Mouse (Mus musculus): ENCODE measurements around the gene AI661453. TPM values are rescaled to one million over a fixed set of nuclear protein-coding genes. Genes with fewer than 3 reads are reported as not detected.

AI661453 gene
- total RNA-seq, 2 experiments from 2014 or later = 2.7 to 4.4 TPM

Other genes with a start within 250 kb of the AI661453 start
- 10 to 100 TPM; 48.3 to 52.8 TPM for gene Mrps10, start 67.7 kb upstream of the AI661453 start, total RNA-seq (2021)
- gene Guca1b, start 51.2 kb upstream of the AI661453 start, total RNA-seq (2021) = 1 to 10 TPM; 2.0 to 3.1 TPM
- 1 to 10 TPM; 1.4 to 1.8 TPM for gene Guca1a, start 36.0 kb upstream of the AI661453 start, total RNA-seq (2021)
- under 1 TPM; 0.48 to 0.96 TPM for gene 1700001C19Rik, start 761 bp downstream of the AI661453 start, total RNA-seq (2021)
- 10 to 100 TPM; 31.7 to 38.1 TPM for gene Taf8, start 65.7 kb downstream of the AI661453 start, total RNA-seq (2021)
- gene Ccnd3, start 68.4 kb downstream of the AI661453 start, total RNA-seq (2021) = 100 to 1,000 TPM; 198 to 200 TPM
- gene Bysl, start 174.9 kb downstream of the AI661453 start, total RNA-seq (2021) = 10 to 100 TPM; 12.5 to 14.3 TPM
- gene Med20, start 175.0 kb downstream of the AI661453 start, total RNA-seq (2021) = 10 to 100 TPM; 40.4 to 40.8 TPM
- gene Gm20517, start 175.0 kb downstream of the AI661453 start, total RNA-seq (2021) = 1 to 10 TPM; 4.1 to 4.8 TPM
- 10 to 100 TPM; 12.7 to 13.3 TPM for gene Usp49, start 194.1 kb downstream of the AI661453 start, total RNA-seq (2021)

Data from adrenal gland, postnatal 4 days (tissue).